Mouse (Mus musculus) megakaryocyte progenitor cell, adult 5-6 weeks (primary cell): ENCODE results near the gene Mthfd1l. TPM values are rescaled to one million over a fixed set of nuclear protein-coding genes. Genes with fewer than 3 reads are reported as not detected.
"Not testable (repeated sequence)": the region's sequence is repeated elsewhere in the genome, so short reads cannot be mapped to it uniquely, and the experiment has no call there.

ENCODE experiments used
- ATAC-seq: replicated peaks from 2 replicates; pipeline ENCODE4 v1.8.0; 2016; ENCODE audit warnings: mild to moderate bottlenecking, moderate TSS enrichment, inconsistent platforms; ENCODE audit not compliant: poor library complexity
- total RNA-seq, 2 experiments: library from RNA; stranded (forward) in 1 of 2; stranded (reverse) in 1 of 2; fragments of 157-497, 149-512 nt in 1 of 2; fragments of 200-1000 nt in 1 of 2; gene quantifications; 2 replicates each; pipeline versions ENCODE4 v1.2.3 to v1.2.4; 2015 to 2017

Gene Mthfd1l
- total RNA-seq, 2 experiments from 2014 or later: 39.4 to 99.8 TPM

DNA sequence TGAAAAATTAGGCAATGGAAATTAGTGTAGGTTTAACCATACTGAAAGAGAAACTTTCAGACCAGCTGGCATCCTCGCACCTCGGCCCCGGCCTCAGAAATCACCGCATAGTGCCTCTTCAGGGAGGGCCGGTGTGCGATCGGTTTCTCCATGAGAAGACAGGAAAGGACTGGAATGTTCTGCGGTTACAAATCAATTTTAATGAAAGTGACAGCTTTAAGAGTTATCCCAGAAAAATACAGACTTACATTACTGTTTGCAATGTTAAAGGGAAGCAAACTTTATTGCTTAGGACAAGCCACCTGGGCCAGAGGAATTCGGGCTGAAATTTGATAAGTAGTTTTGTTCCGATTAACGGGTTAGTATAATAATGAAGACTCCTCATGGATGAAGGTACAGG lies 65.7 kb downstream of the Mthfd1l start:
- no peak for ATAC-seq

DNA sequence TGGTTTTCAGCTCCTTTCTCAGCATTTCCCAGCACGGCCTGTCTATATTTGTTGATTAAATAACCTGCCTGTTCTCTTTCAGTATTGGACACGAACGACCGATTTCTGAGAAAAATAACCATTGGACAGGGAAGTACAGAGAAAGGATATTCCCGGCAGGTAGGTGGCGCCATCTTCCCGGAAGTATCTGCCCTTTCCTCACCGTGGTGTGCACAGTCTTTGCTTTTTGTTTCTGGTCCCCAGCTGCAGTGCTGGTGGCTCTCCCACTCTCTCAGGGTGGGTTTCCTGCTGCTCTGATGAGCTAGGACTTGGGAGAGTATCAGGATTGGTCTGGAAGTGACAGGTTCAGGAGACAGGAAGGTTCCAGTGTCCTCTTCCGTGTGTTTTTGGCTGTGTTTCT lies 68.8 kb downstream of the Mthfd1l start:
- ATAC-seq: peak; percentile 77

DNA sequence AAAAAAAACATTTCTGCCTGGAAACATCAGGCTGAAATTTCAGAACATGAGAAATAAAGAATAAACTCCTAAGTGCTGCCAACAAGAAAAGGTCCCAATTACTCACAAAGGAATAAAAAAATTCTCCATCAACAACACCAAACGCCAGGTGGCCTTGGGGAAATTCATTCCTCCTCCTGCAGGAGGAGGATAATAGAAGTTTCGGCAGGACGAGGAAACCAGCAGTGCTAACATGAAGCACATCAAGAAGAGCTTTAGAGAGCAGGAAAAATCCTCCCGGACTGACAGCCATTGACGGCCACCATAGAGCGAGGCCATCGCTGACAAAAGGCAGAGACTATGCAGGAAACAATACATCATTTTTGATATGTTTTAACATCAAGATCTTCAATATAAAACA lies 71.5 kb downstream of the Mthfd1l start:
- ATAC-seq: no peak

DNA sequence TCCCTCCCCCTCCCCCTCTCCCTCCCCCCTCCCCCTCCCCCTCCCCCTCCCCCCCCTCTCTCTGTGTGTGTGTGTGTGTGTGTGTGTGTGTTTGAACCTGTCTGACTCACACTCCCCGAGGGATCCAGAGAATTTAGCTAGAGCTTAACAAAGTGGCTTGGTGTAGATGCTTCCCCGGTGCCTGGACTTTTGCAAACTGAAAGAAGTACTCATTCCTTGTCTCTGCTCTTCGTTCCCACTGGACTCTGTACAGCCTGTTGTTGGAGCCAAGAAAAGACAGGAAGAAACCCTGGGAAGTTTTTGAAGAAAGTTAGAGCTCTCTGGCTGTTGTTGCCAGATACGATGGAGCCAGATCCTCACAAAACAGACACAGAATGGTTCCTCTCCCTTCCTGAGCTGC lies 73.6 kb downstream of the Mthfd1l start:
- no peak for ATAC-seq

DNA sequence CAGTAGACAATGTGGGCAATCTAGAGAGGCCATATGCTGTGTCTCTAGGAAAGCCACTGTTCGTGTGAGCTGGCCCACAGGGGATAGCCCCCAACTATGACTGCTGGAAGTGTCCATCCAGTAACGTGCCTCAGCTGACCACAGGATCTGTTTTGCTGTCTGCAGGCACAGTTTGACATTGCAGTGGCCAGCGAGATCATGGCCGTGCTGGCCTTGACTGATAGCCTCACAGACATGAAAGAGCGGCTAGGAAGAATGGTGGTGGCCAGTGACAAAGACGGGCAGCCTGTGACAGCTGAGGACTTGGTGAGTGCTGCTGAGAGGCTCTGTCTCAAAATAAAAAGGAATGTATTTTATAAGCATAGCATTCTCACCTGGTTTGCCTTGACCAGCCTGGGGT lies 74.7 kb downstream of the Mthfd1l start:
- ATAC-seq: no peak

DNA sequence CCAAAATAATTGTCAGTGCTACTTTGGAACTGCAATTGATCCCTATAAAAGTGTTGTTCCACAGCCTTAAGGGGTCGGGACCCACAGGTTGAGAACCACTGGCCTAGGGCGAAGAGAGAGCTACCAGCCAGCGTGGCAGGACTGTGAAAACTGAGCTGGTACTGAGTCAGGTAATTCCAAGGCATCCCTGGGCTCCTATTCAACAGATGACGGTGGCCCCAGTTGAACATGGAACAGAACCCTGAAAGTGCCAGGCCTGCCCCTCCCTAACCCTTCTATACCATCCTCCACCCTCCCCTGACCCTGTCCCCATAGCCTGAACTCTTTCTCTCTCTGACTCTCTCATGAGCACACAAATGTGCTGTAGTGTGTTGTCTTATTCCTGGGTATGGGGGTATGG lies 77.3 kb downstream of the Mthfd1l start:
- no peak for ATAC-seq

DNA sequence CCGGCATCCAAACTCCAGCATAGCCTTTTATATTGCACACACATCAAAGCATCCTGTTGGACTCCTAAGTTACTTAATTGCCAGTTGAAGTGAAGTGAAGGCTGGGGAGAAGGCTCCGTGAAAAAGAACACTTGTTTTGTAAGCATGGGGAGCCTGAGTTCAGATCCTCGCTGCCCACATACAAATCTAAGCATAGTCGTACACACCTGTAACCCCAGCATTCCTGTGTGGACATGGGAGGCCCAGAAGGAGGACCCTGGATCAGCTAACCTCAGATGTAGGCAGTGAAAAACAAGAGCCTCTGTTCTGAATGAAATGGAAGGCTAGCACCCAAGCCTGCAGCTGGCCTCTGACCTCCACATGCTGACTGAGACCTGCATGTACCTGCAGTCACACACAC lies 79.8 kb downstream of the Mthfd1l start:
- no peak for ATAC-seq

DNA sequence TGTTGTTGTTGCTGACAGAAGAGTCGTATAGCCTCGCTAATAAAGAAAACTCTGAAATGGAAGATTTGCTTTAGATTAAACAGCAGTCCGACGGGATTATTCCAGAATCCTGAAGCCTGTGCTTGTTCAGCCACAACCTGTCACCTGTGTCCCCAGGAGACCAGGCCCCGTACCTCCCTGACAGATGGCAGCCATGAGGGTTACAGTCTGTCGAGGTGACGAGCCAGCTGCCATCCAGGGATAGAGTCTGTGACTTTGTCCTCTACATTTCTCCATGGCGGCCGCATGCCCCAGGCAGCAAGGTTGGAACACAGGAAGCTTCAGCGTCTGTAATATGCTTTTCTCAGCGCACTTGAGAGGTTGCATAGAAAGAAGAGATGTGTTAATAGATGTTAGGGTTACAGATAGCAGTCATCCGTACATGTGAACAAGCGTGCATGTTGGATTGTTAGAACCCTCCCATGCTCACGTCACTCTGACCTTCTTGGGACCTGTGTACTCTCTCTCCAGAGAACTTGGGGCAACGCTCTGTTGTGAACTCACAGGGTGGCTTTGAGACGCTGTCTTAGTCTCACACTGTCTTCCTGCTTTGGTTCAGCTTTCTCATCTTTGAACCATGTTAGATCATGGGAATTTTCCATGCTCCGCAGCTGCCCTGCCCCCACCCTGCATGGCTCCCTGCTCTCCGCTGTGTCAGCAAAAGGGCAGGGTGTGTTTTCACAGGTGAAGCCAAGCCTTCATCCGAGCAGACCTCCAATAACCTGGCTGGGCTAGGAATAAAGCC lies 80.6 kb downstream of the Mthfd1l start:
- ATAC-seq: no peak

DNA sequence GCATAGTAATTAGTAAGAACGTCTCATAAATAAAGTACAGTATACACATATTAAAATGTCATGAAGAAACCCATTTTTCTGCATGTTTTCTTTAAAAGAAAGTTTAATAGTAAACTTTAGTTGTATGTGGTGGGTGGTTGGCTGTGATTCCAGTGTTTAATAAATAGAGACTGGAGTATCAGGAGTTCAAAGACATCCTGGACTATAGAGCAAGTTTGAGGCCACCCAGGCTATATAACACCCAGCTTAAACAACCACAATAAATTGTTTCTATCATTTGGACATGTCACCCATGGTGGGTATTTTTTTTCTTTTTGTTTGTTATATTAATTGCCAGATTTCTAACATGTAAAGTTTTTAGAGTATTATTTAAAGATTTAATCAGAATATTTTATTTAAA lies 81.7 kb downstream of the Mthfd1l start:
- ATAC-seq: no peak

DNA sequence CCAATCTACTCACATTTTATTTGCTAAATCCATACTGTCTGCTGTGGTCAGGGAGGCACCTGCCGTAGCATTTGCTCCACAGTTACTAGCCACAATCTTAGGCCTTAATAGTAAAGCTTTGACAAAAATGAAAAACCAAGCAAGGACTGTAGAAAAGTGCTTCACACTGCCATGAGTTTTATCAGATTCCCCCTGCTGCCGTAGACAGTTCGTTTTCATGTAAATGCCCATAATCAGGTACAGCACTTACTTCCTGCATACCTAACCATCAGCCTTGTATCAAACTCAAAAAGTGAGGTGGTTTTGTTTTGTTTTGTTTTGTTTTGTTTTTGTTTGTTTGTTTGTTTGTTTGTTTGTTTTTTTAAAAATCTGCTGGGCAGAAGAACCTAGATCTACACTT lies 84.5 kb downstream of the Mthfd1l start:
- no peak for ATAC-seq

DNA sequence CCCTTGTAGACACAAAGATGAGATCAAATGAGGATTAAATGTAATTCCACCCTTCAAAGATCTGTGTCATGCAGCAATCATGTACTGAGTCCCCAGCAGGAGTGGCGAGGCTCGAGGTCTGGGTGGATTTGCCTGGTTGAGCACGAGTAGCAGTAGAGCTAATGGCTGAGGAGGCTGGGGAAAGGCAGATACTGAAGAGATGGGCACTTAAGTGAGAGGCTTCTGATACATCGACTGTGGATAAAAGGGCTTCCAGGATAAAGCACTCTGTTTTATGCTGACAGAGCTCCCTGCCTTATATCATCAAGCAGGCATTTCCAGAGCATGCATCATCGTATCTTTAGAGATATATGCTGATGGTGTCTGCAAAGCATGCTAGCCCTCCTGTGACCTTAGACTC lies 84.9 kb downstream of the Mthfd1l start:
- ATAC-seq: no peak

DNA sequence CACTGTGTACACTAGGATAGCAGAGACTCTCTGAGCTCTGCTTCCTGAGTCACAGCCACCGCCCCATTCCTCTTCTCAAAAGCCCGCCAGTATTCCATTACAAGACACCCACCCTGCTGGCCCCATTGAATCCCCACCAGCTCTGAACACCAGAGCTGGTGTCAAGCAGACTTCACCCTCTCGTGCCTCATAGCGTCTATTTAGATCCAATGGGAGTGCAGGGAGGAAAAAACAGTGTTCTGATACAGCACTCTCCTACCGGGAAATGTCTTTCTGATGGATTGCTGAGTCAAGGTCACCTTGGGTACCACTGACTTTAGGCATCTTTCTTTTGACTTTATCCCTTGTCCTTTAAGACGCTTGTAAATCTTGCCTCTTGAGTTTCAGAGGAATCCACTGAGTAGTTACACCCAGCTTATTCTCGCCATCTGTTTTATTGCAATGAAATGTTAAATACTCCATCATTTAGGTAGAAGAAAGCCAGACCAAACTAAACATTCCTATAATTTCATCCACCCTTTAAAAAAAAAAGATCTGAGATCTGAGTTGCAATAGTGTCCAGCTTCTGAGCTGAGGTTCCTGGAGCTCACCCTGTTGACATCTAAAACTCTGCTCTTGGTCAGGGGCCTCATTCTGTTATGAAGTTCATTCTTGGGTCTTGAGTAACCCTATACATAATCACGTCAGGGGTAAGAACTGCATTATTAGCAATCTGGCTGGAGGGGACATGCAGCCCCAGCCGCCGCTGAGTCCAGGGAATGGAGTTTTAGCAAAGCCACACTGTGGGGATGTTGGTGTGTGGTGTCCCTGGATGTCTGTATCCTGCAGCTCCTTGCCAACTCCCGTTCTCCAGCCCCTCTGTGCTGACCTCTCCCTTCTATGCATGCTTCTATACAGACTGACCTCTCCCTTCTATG lies 88.4 kb downstream of the Mthfd1l start:
- no peak for ATAC-seq

DNA sequence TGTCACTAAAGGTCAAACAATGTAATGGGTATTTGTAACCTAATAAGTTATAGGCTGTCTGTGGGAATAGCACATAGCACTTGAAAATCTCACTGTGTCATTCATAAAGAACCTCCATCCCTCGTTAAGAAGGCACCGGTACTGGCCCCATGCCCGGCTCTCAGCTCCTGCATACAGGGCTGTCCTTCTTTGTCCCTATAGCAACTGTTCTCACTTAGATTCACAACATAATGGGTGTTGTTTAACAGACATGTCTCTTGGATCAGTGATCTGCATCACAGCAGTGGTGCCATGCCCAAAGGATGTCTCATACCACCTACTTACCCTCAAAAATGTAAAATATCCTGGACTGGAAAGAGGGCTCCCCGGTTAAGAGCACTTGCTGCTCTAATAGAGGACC lies 90.6 kb downstream of the Mthfd1l start:
- ATAC-seq: no peak

DNA sequence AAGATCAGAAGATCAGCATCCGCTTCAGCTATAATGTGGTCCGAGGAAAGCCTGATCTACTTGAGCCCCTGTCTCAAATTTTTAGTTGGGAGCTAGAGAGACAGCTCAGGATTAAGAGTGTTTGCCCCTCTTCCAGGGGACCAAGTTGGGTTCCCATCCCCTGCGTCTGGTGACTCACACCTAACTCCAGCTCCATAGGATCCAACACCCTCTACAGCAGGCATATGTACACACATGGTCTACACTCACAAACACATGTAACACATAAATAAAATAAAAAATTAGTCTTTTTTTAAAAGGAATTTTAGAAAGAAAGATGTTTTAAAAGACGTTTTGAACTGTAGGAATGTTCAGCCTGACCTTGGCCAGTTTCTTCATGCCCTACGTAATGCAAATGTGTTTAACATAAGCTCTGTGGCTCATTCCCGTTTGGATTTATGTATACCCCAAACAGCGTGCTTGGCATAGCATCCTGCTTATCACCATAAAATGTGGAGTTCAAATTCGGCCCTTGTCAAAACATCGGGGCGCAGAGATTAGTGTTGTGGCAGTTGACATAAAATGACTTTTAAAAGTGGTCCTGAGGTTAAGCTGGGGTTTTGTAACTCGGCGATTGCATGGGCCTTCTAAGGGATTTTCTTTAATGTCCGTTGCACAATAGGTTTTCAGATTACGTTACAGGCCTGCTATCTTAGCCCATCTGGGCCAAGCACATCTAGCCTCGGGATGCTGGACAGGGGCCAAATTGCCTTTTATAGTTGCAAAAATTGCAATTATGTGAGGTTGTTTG lies 92.6 kb downstream of the Mthfd1l start:
- peak; percentile 94 for ATAC-seq

DNA sequence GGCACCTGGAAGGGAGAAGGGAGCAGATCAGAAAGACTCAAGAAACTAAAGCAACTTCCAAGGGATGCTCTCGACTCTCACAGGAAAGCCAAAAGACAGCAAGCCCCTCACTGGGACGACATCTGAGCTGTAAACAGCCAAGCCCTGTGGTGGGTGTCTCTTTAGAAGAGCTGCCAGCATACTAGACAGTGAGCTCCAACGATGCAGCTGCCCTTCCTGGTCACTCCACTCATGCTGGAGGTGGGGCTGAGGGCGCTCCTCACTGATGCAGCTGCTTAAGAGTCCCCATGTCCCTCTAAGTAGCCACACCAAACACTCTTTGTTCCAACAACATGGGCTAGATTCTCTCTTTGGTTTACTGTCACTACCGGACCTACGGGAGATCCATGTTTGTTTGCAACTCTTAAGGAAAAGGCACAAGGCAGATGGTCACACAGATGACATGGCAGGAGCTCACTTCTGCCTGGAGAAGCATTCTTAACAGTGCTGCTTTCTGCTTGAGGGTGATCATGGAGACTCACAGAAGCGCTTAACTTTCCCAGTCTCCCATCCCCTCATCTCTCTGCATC lies 96.4 kb downstream of the Mthfd1l start:
- ATAC-seq: no peak

DNA sequence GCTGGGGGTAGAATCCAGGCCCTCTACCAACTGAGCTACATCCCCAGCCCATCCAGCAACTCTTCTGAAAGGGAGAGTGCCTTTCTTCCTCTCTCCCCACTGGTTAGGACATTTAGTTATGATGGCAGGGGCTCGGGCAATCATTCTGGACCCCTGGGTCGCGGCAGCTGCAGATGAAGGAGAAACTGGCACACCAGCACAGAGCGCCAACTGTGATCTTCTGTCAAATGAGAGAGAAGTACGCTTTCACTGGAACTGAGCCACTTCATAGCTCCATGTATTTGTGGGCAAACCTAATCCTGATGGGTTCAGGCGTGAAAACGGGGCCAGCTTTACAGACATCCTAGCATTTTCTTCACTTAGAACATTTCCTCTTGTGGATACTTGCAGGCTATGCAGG lies 97.1 kb downstream of the Mthfd1l start:
- no peak for ATAC-seq

DNA sequence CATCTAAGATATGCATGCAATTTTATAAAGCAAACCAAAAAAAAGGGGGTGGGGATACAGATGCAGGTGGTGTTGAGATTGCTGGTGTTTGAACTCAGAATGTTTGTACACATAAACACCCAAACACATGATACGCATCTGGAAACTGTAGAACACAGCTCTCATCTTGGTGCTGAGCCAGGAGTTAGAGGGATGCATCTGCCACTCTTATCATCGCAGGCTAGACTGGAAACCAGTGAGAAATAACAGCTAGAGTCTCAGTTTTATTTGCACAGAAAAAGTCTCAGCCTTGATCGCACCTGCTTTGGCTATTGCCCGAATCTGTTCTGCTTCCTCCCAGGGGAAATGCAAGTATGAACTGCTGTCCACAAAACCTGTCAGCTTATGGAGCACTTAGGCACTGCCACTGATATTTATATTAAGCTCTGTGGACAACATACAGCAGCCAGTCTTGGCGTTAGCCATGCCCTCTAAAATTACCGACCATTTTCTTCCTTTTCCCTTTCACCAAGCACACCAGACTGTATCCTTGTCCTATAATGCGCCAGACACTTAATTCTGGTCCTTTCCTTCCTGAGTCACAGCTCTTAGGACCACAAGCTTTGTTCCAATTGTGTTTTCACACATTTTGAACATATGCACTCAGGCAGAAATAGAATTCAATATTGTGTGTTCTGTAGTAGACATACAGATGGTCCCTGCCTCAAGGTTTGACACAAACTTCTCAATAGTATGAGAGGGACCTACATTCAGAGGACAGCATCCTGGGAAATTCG lies 98.3 kb downstream of the Mthfd1l start:
- ATAC-seq: peak; percentile 63

DNA sequence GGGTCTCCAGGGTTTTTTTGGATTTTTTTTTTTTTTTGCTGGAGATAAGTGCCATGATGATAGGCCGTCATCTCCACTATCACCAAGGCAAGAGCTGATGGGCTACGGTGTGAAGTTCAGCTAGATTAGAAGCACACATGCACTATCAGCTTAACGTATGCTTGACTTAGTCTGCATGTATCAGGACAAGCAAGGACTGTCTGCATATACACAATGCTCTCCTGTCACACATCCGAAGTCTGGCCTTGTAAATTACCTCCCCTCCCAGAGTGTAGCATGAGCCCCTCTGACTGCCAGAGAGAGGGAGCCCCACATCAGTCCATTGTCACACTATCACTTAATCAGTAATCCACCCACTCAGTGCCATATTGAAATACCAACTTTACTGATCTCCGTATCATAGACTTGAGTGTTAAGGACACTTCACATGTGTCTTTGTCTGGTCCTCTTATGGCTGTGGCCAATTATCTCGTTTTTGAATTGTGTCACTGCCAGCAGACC lies 99.0 kb downstream of the Mthfd1l start:
- no peak for ATAC-seq

DNA sequence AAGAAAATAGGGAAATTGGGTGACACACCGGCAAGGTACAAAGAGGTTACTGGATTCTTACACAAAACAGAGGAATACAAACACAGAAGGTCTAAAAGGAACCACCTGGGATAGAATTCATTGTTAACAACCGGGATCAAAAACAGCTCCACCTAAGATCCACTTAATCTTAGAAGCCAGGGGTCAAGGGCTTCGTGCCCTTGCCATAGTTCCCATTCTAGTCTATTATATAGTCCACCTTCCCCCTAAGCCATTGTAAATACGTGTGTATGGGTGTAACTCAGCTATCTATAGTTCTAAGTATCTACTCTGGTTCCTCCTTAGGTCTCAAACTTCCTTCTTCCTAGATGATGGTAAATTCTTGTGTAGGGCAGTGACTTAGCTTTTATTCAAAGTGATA lies 99.6 kb downstream of the Mthfd1l start:
- ATAC-seq: not testable (repeated sequence)

DNA sequence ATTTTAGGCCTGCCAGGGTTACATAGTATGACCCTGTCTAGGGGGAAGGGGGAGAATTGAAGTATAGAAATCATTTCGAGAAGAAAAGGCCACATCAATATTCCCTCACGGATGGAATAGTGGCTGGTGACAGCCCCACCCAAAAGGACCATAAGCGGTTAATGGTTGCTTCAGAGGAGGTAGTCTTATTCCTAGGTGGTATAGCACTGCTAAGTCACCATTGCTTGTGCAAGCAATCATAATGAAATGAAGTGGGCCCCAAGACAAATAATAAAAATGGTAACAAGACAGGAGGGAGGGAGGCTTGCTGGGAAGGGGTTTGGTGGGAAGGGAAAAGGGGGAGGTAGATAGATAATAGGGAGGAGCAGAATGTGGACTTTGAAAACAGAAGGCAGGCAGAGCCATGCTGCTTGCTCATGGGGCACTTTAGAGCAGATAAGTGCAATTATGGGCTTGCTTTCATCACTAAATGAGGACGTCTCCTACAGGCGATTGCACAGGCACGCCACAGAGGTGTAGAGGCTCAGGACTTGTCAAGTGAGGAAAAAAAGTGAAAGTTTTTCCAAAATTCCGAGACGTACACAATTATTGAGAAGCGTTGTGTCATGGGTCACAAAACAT lies 105.4 kb downstream of the Mthfd1l start:
- no peak for ATAC-seq
